In genomic region chr8:48293797-48294196, GRCm38 (mm10) we compare ENCODE assay signal across 26 mouse cellular contexts.
"Had no signal": no experiment of that assay in that cellular context is flagged by ENCODE, and none has a peak within 500 bp of the region (broad histone marks: within the 10 kb centered on the region; RNA-seq: fewer than 3 reads in every experiment).

No protein-coding gene starts in this region.

- H3K4me3 ChIP-seq: embryonic facial prominence, embryonic 10.5 days; embryonic facial prominence, embryonic 12.5 days; embryonic facial prominence, embryonic 13.5 days; embryonic facial prominence, embryonic 15.5 days; erythroblast, embryonic 14.5 days; forebrain, embryonic 10.5 days; forebrain, embryonic 12.5 days; forebrain, embryonic 13.5 days; forebrain, embryonic 15.5 days; gastrocnemius, adult 2 months; heart, adult 2 months had no signal

- DNase-seq: cerebellum, adult 2 months; cerebellum, adult 8-10 months; cerebellum, adult 9-10 months; cerebellum, adult 9-11 months; cerebellum, postnatal 10 days; cerebellum, postnatal 14 days; cerebellum, postnatal 25 days; cerebellum, postnatal 36 days; embryo, embryonic 11 days; forebrain, postnatal 0 days; gastrocnemius, adult 2 months; gastrocnemius, postnatal 10 days; gastrocnemius, postnatal 14 days; gastrocnemius, postnatal 25 days; gastrocnemius, postnatal 36 days; heart, adult 18-20 months; heart, adult 2 months had no signal

- H3K4me2 ChIP-seq: embryonic facial prominence, embryonic 12.5 days; embryonic facial prominence, embryonic 13.5 days; embryonic facial prominence, embryonic 15.5 days; forebrain, embryonic 12.5 days; forebrain, embryonic 13.5 days; forebrain, embryonic 15.5 days had no signal

- H3K27me3 ChIP-seq: embryonic facial prominence, embryonic 12.5 days; embryonic facial prominence, embryonic 13.5 days; embryonic facial prominence, embryonic 15.5 days; forebrain, embryonic 12.5 days; forebrain, embryonic 13.5 days; forebrain, embryonic 15.5 days had no signal
